Mouse (Mus musculus): ENCODE measurements around the gene Ap1g1.
A peak's percentile ranks its signal among the peaks of the same experiment; 100 is the strongest.
"Not testable (repeated sequence)": the region's sequence is repeated elsewhere in the genome, so short reads cannot be mapped to it uniquely, and the experiment has no call there.

Ap1g1 gene

GRCm38 (mm10) chr8:109866690-109867089 lies 88.3 kb downstream of the Ap1g1 start:
- DNase-seq (ENCODE audit: low spot score), result no peak

GRCm38 (mm10) chr8:109868003-109868679 lies 89.8 kb downstream of the Ap1g1 start, which contains the start of gene Phlpp2:
Gene Phlpp2 (plus strand): TSS chr8:109868542.
- DNase-seq (ENCODE audit: low spot score), result peak; percentile 99

- peak; percentile 67 for DNase-seq (ENCODE audit: low spot score)
Observed at GRCm38 (mm10) chr8:109868680-109869361, 90.5 kb downstream of the Ap1g1 start.

- no peak for DNase-seq (ENCODE audit: low spot score)
Observed at GRCm38 (mm10) chr8:109871056-109871455, 92.7 kb downstream of the Ap1g1 start.

- DNase-seq (ENCODE audit: low spot score), result not testable (repeated sequence)
Observed at GRCm38 (mm10) chr8:109873800-109874199, 95.4 kb downstream of the Ap1g1 start.

GRCm38 (mm10) chr8:109880012-109880662 lies 101.8 kb downstream of the Ap1g1 start:
- DNase-seq (ENCODE audit: low spot score), result no peak

GRCm38 (mm10) chr8:109885294-109885693 lies 106.9 kb downstream of the Ap1g1 start:
- DNase-seq (ENCODE audit: low spot score), result no peak

- DNase-seq (ENCODE audit: low spot score), result no peak
Observed at GRCm38 (mm10) chr8:109889211-109889610, 110.9 kb downstream of the Ap1g1 start.

GRCm38 (mm10) chr8:109890794-109891585 lies 112.6 kb downstream of the Ap1g1 start:
- DNase-seq (ENCODE audit: low spot score), result no peak

GRCm38 (mm10) chr8:109894636-109895035 lies 116.3 kb downstream of the Ap1g1 start:
- no peak for DNase-seq (ENCODE audit: low spot score)

GRCm38 (mm10) chr8:109895355-109895754 lies 117.0 kb downstream of the Ap1g1 start:
- DNase-seq (ENCODE audit: low spot score), result no peak

GRCm38 (mm10) chr8:109902379-109902778 lies 124.0 kb downstream of the Ap1g1 start:
- no peak for DNase-seq (ENCODE audit: low spot score)

- no peak for DNase-seq (ENCODE audit: low spot score)
Observed at GRCm38 (mm10) chr8:109903909-109904469, 125.6 kb downstream of the Ap1g1 start.

- DNase-seq (ENCODE audit: low spot score), result no peak
Observed at GRCm38 (mm10) chr8:109904928-109905668, 126.7 kb downstream of the Ap1g1 start.

- no peak for DNase-seq (ENCODE audit: low spot score)
Observed at GRCm38 (mm10) chr8:109906907-109907306, 128.6 kb downstream of the Ap1g1 start.

GRCm38 (mm10) chr8:109907376-109907775 lies 129.0 kb downstream of the Ap1g1 start:
- no peak for DNase-seq (ENCODE audit: low spot score)

Measured in testis, postnatal 10 days (tissue).